Mouse (Mus musculus) cerebellum, adult 2 months (tissue): ENCODE data around the gene Il4ra. TPM values are rescaled to one million over a fixed set of nuclear protein-coding genes. Genes with fewer than 3 reads are reported as not detected.

Source experiments
- DNase-seq, 2 experiments: peaks; one replicate each; pipeline ENCODE4 v3.0.0; 2021
- H3K27ac ChIP-seq: fragments of 200-500 bp; 2 replicates; pipeline ENCODE4 v1.5.1; 2012; ENCODE audit warnings: low read length, control low read depth, inconsistent platforms; ENCODE audit not compliant: insufficient read depth
- H3K27me3 ChIP-seq: fragments of 200-500 bp; 2 replicates; pipeline ENCODE4 v1.6.1; 2012; ENCODE audit warnings: inconsistent platforms, mild to moderate bottlenecking, low read length, moderate library complexity; ENCODE audit not compliant: control insufficient read depth, insufficient read depth
- H3K4me1 ChIP-seq: fragments of 200-500 bp; 2 replicates; pipeline ENCODE4 v1.6.1; 2011; ENCODE audit warnings: low read length; ENCODE audit not compliant: control insufficient read depth, insufficient read depth
- H3K4me3 ChIP-seq: fragments of 200-500 bp; replicated peaks from 2 replicates; pipeline ENCODE3; 2011; ENCODE audit warnings: mild to moderate bottlenecking, low read depth, low read length, control low read depth; ENCODE audit not compliant: insufficient read depth
- CTCF ChIP-seq: fragments of 200-500 bp; IDR thresholded peaks from 2 replicates; pipeline ENCODE4 v1.5.1; 2011; ENCODE audit warnings: low read depth, mild to moderate bottlenecking, control low read depth, low read length, moderate library complexity, borderline replicate concordance; ENCODE audit not compliant: insufficient read depth
- POLR2A ChIP-seq: fragments of 200-500 bp; IDR thresholded peaks from 2 replicates; pipeline ENCODE4 v1.6.1; 2011; ENCODE audit warnings: low read length, control low read depth, borderline replicate concordance; ENCODE audit not compliant: insufficient read depth
- whole genome bisulfite sequencing: fragments of 180-500 bp; shearing (Covaris S2); methylation state at CpG from one replicate; pipeline ENCODE4 v1.1.7; 2018; 5-methylcytosine and 5-hydroxymethylcytosine counted together
- polyA plus RNA-seq: library from polyadenylated mRNA; depleted of rRNA; stranded (reverse); fragments of >200 nt; gene quantifications from 2 replicates; pipeline ENCODE4 v1.2.3, GENCODE M21; 2012

The Il4ra gene
- polyA plus RNA-seq, 1 experiment, result 8.6 TPM

- no peaks in the 10 kb centered on the region for H3K27me3 ChIP-seq
- 95% methylated on average over 5 of the region's 5 CpGs for WGBS
- no peak for TF ChIP-seq POLR2A
- TF ChIP-seq CTCF, result no peak
- no peak overlapping the region for H3K4me3 ChIP-seq
- H3K27ac ChIP-seq, result no peak overlapping the region
- no peak for DNase-seq
- peaks cover 7% of the 10 kb centered on the region; the same call in 1 of the 2 replicates for H3K4me1 ChIP-seq
Observed at GRCm38 (mm10) chr7:125558997-125559396, 7.1 kb downstream of the Il4ra start.

GRCm38 (mm10) chr7:125559537-125559936, 7.6 kb downstream of the Il4ra start:
- H3K27ac ChIP-seq, result no peak overlapping the region
- H3K4me3 ChIP-seq, result no peak overlapping the region
- peaks cover 7% of the 10 kb centered on the region; the same call in 1 of the 2 replicates for H3K4me1 ChIP-seq
- TF ChIP-seq CTCF, result no peak
- no peak for TF ChIP-seq POLR2A
- 89% methylated on average over 10 of the region's 10 CpGs for WGBS
- no peak for DNase-seq
- H3K27me3 ChIP-seq, result no peaks in the 10 kb centered on the region

GRCm38 (mm10) chr7:125560146-125560785, 8.3 kb downstream of the Il4ra start:
- DNase-seq, result peak; percentile 44 to 62
- H3K4me1 ChIP-seq, result peaks cover 7% of the 10 kb centered on the region; the same call in 1 of the 2 replicates
- WGBS, result 20% methylated on average over 7 of the region's 7 CpGs
- no peak overlapping the region for H3K4me3 ChIP-seq
- no peak overlapping the region for H3K27ac ChIP-seq
- TF ChIP-seq POLR2A, result no peak
- no peak for TF ChIP-seq CTCF
- H3K27me3 ChIP-seq, result no peaks in the 10 kb centered on the region

- Histone ChIP-seq H3K4me3 (no peak overlapping the region), H3K4me1 (peaks cover 7% of the 10 kb centered on the region; the same call in 1 of the 2 replicates), H3K27me3 (no peaks in the 10 kb centered on the region), H3K27ac (no peak overlapping the region)
- WGBS, result 63% methylated on average over 9 of the region's 9 CpGs
- peak in 1 of 2 experiments; percentile 16 for DNase-seq
- TF ChIP-seq POLR2A (no peak), CTCF (no peak)
Observed at GRCm38 (mm10) chr7:125561085-125561690, 9.3 kb downstream of the Il4ra start.

GRCm38 (mm10) chr7:125562413-125562812, 10.5 kb downstream of the Il4ra start:
- Histone ChIP-seq H3K27me3 (no peaks in the 10 kb centered on the region), H3K27ac (no peak overlapping the region), H3K4me1 (peaks cover 7% of the 10 kb centered on the region; the same call in 1 of the 2 replicates), H3K4me3 (no peak overlapping the region)
- WGBS, result 90% methylated on average over 4 of the region's 4 CpGs
- TF ChIP-seq CTCF, result no peak
- no peak for TF ChIP-seq POLR2A
- no peak for DNase-seq

- H3K27me3 ChIP-seq, result no peaks in the 10 kb centered on the region
- WGBS, result 88% methylated on average over 3 of the region's 3 CpGs
- DNase-seq, result no peak
- no peak overlapping the region for H3K4me3 ChIP-seq
- TF ChIP-seq POLR2A (no peak), CTCF (no peak)
- H3K4me1 ChIP-seq, result peaks cover 7% of the 10 kb centered on the region; the same call in 1 of the 2 replicates
- H3K27ac ChIP-seq, result no peak overlapping the region
Observed at GRCm38 (mm10) chr7:125563093-125563492, 11.2 kb downstream of the Il4ra start.

GRCm38 (mm10) chr7:125564316-125565024, 12.6 kb downstream of the Il4ra start:
- no peak overlapping the region for H3K4me3 ChIP-seq
- TF ChIP-seq CTCF (no peak), POLR2A (no peak)
- no peaks in the 10 kb centered on the region for H3K27me3 ChIP-seq
- 76% methylated on average over 11 of the region's 11 CpGs for WGBS
- no peak overlapping the region for H3K27ac ChIP-seq
- no peak for DNase-seq
- H3K4me1 ChIP-seq, result peaks cover 7% of the 10 kb centered on the region; the same call in 1 of the 2 replicates
